ENCODE assay signal across 19 mouse cellular contexts in the genomic region with DNA sequence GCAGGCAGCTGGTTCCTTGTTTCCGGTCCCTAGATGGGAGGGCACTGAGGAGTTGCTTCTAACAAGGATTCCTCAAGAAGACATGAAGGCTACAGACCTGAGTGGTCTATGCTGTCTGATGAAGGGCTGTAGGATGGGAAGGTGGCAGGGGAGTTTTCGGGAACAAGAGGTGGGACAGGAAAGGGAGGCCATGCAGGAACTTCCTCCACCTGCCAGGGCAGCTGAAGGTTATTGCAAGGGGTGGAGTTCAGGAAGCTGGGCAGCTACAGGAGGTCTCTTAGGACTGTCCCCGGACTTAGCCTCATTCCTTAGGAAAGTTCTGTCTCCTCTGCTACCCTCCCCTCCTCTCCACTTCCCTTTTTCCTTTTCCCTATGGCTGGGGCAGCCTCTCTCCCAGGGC. TPM values are rescaled to one million over a fixed set of nuclear protein-coding genes. Genes with fewer than 3 reads are reported as not detected.
DNase-seq lines count a peak whose midpoint lies in the region; ATAC-seq and TF ChIP-seq lines count a peak whose summit lies in the region.
"Had no signal": no experiment of that assay in that cellular context is flagged by ENCODE, and none has a peak within 500 bp of the region (broad histone marks: within the 10 kb centered on the region; RNA-seq: fewer than 3 reads in every experiment).

No protein-coding gene starts in this region.

- H3K9me3 ChIP-seq in forebrain, embryonic 12.5 days, result no peaks in the 10 kb centered on the region
- no peaks in the 10 kb centered on the region for H3K9me3 ChIP-seq in forebrain, embryonic 13.5 days (replicated peaks)
- no peaks in the 10 kb centered on the region for H3K9me3 ChIP-seq in heart, embryonic 13.5 days
- no peaks in the 10 kb centered on the region for H3K9me3 ChIP-seq in heart, embryonic 10.5 days
- no peaks in the 10 kb centered on the region for H3K9me3 ChIP-seq in CH12.LX (replicated peaks; ENCODE audit: low read length)
- no peaks in the 10 kb centered on the region for H3K9me3 ChIP-seq in ES-E14 (ENCODE audit: control insufficient read depth, insufficient read depth, low read depth, low read length)
- H3K9me3 ChIP-seq: forebrain, embryonic 10.5 days; hindbrain, embryonic 13.5 days had no signal

- TF ChIP-seq CTCF in CH12.LX (conservative IDR thresholded peaks at IDR 0.05 in 1 of 2, IDR thresholded peaks at IDR 0.05 in 1 of 2; ENCODE audit: low read depth in 2 of 2, low read length in 2 of 2), result no peak

- peaks cover 42% of the 10 kb centered on the region for H3K27me3 ChIP-seq in forebrain, embryonic 12.5 days
- H3K27me3 ChIP-seq in forebrain, embryonic 13.5 days, result no peaks in the 10 kb centered on the region
- peaks cover 36% of the 10 kb centered on the region for H3K27me3 ChIP-seq in heart, embryonic 13.5 days (replicated peaks)
- peaks cover 42% of the 10 kb centered on the region for H3K27me3 ChIP-seq in heart, embryonic 10.5 days (ENCODE audit: insufficient read depth, poor library complexity, severe bottlenecking)
- H3K27me3 ChIP-seq in CH12.LX (replicated peaks), result peaks cover 2% of the 10 kb centered on the region

- H3K27ac ChIP-seq in forebrain, embryonic 12.5 days, result peak overlapping the region; percentile 60; the same call in 1 of the 2 replicates
- H3K27ac ChIP-seq in forebrain, embryonic 13.5 days, result no peak overlapping the region
- H3K27ac ChIP-seq in heart, embryonic 13.5 days (replicated peaks), result no peak overlapping the region
- H3K27ac ChIP-seq in heart, embryonic 10.5 days, result no peak overlapping the region
- H3K27ac ChIP-seq in CH12.LX (ENCODE audit: insufficient read depth, low read depth) (no peak overlapping the region), ES-E14 (ENCODE audit: insufficient read depth, low read depth, low read length, poor library complexity, severe bottlenecking) (peak overlapping the region; percentile 36; the same call in 1 of the 2 replicates)
- H3K27ac ChIP-seq: hindbrain, postnatal 0 days had no signal

- no peak overlapping the region for H3K4me2 ChIP-seq in forebrain, embryonic 12.5 days
- no peak overlapping the region for H3K4me2 ChIP-seq in forebrain, embryonic 13.5 days
- H3K4me2 ChIP-seq in heart, embryonic 13.5 days, result no peak overlapping the region
- peak overlapping the region; percentile 16; the same call in 1 of the 2 replicates for H3K4me2 ChIP-seq in CH12.LX (ENCODE audit: insufficient read depth, low read depth, poor library complexity, severe bottlenecking)
- H3K4me2 ChIP-seq: heart, embryonic 11.5 days; hindbrain, embryonic 13.5 days had no signal

- no peak for TF ChIP-seq POLR2A in CH12.LX (IDR thresholded peaks at IDR 0.05; ENCODE audit: low read depth, low read length)

- no peak overlapping the region for H3K4me3 ChIP-seq in forebrain, embryonic 12.5 days (replicated peaks)
- no peak overlapping the region for H3K4me3 ChIP-seq in forebrain, embryonic 13.5 days
- H3K4me3 ChIP-seq in heart, embryonic 13.5 days, result no peak overlapping the region
- no peak overlapping the region for H3K4me3 ChIP-seq in heart, embryonic 10.5 days
- H3K4me3 ChIP-seq in CH12.LX (replicated peaks in 1 of 3; ENCODE audit: low read depth in 2 of 3, low read length in 2 of 3, poor library complexity in 1 of 3) (no peak overlapping the region), ES-E14 (ENCODE audit: insufficient read depth in 1 of 2, low read depth in 1 of 2, low read length in 2 of 2, poor library complexity in 1 of 2, severe bottlenecking in 1 of 2) (no peak overlapping the region)
- H3K4me3 ChIP-seq: erythroblast, embryonic 14.5 days; forebrain, embryonic 10.5 days; hindbrain, embryonic 13.5 days had no signal

- dilution Hi-C loops in CH12.LX (cut with MboI; ENCODE audit: extremely low pct_ligation_motif_present, extremely low pct_unique_long_range_greater_than_20kb, low sequenced_read_pairs), result no loop called here

- no peak for TF ChIP-seq EP300 in CH12.LX (IDR thresholded peaks at IDR 0.05; ENCODE audit: low read length)

- in situ Hi-C loops in CH12.LX (cut with MboI; ENCODE audit: low pct_ligation_motif_present, low pct_unique_long_range_greater_than_20kb, low sequenced_read_pairs) (no loop called here), ES-E14 (cut with MboI; ENCODE audit: low sequenced_read_pairs in 2 of 2, unreplicated experiment in 2 of 2) (no loop called here)

- no peaks in the 10 kb centered on the region for H3K79me2 ChIP-seq in CH12.LX (replicated peaks; ENCODE audit: control insufficient read depth, extremely low read depth, insufficient read depth, poor library complexity, severe bottlenecking)

- no peak for TF ChIP-seq RAD21 in CH12.LX (IDR thresholded peaks at IDR 0.05; ENCODE audit: low read depth, low read length)

- 64% methylated on average over 3 of the region's 3 CpGs for WGBS in forebrain, embryonic 12.5 days
- 42% methylated on average over 3 of the region's 3 CpGs for WGBS in forebrain, embryonic 13.5 days
- WGBS in heart, embryonic 13.5 days, result 65% methylated on average over 3 of the region's 3 CpGs
- WGBS in heart, embryonic 10.5 days, result 58% methylated on average over 3 of the region's 3 CpGs

- ATAC-seq in forebrain, embryonic 12.5 days (ENCODE audit: low FRiP score), result no peak
- no peak for ATAC-seq in forebrain, embryonic 13.5 days
- no peak for ATAC-seq in heart, embryonic 13.5 days (ENCODE audit: extremely low read depth, insufficient number of reproducible peaks, low FRiP score, low TSS enrichment)
- ATAC-seq: forebrain, embryonic 16.5 days; hindbrain, postnatal 0 days had no signal

- no peak overlapping the region for H3K9ac ChIP-seq in forebrain, embryonic 12.5 days
- no peak overlapping the region for H3K9ac ChIP-seq in forebrain, embryonic 13.5 days
- peak overlapping the region; percentile 19; the same call in 1 of the 2 replicates for H3K9ac ChIP-seq in heart, embryonic 13.5 days
- no peak overlapping the region for H3K9ac ChIP-seq in CH12.LX (ENCODE audit: insufficient read depth, low read depth)
- H3K9ac ChIP-seq in ES-E14 (ENCODE audit: insufficient read depth, low read depth, low read length, poor library complexity, severe bottlenecking), result no peak overlapping the region
- H3K9ac ChIP-seq: hindbrain, embryonic 13.5 days had no signal

- DNase-seq in heart, embryonic 10.5 days (ENCODE audit: low spot score), result no peak
- DNase-seq in CH12.LX (ENCODE audit: extremely low read depth) (no peak), ES-E14 (ENCODE audit: low read depth, low spot score) (no peak)
- DNase-seq in urinary bladder, adult 18-20 months (ENCODE audit: low spot score in 2 of 2), result no peak
- DNase-seq in urinary bladder, postnatal 4 days (ENCODE audit: low spot score in 2 of 2), result no peak
- DNase-seq: adrenal gland, postnatal 14 days; cerebellum, adult 11-12 months; cerebellum, adult 9-11 months; cerebellum, postnatal 36 days; gastrocnemius, postnatal 10 days had no signal

- H3K36me3 ChIP-seq in forebrain, embryonic 12.5 days (replicated peaks), result no peaks in the 10 kb centered on the region
- no peaks in the 10 kb centered on the region for H3K36me3 ChIP-seq in forebrain, embryonic 13.5 days (ENCODE audit: poor library complexity, severe bottlenecking)
- H3K36me3 ChIP-seq in heart, embryonic 13.5 days, result no peaks in the 10 kb centered on the region
- H3K36me3 ChIP-seq in heart, embryonic 10.5 days, result no peaks in the 10 kb centered on the region
- H3K36me3 ChIP-seq in CH12.LX (replicated peaks in 1 of 2; ENCODE audit: control insufficient read depth in 1 of 2, insufficient read depth in 1 of 2, low read length in 1 of 2), result no peaks in the 10 kb centered on the region
- H3K36me3 ChIP-seq in ES-E14 (ENCODE audit: control insufficient read depth, insufficient read depth, low read length, poor library complexity, severe bottlenecking), result no peaks in the 10 kb centered on the region
- H3K36me3 ChIP-seq: forebrain, embryonic 10.5 days; hindbrain, embryonic 13.5 days had no signal

- H3K4me1 ChIP-seq in forebrain, embryonic 12.5 days, result peaks cover 52% of the 10 kb centered on the region
- peaks cover 79% of the 10 kb centered on the region for H3K4me1 ChIP-seq in forebrain, embryonic 13.5 days
- H3K4me1 ChIP-seq in heart, embryonic 13.5 days, result peaks cover 72% of the 10 kb centered on the region
- peaks cover 44% of the 10 kb centered on the region for H3K4me1 ChIP-seq in heart, embryonic 10.5 days
- H3K4me1 ChIP-seq in CH12.LX (ENCODE audit: control insufficient read depth in 1 of 2, insufficient read depth in 2 of 2) (peaks cover 21 to 63% of the 10 kb centered on the region in 2 experiments), ES-E14 (ENCODE audit: control insufficient read depth in 2 of 2, insufficient read depth in 2 of 2, low read length in 2 of 2, poor library complexity in 1 of 2) (peaks cover 3 to 38% of the 10 kb centered on the region in 2 experiments; a peak in 3 of 4 replicates)

RNA-seq across cellular contexts. Expression of gene Nfam1, which starts 5.7 kb away (rescaled TPM):
- 1.4 and 1.7 TPM in 2 replicates for polyA plus RNA-seq in forebrain, embryonic 12.5 days (2016; fragmentation: Nextera tagmentation; extraction: Ambion mirVana)
- 1.2 and 1.5 TPM in 2 replicates for polyA plus RNA-seq in forebrain, embryonic 13.5 days (2015; fragmentation: Nextera tagmentation; extraction: Ambion mirVana)
- polyA plus RNA-seq in heart, embryonic 13.5 days (2015; fragmentation: Nextera tagmentation; extraction: Ambion mirVana), result 2.0 and 2.1 TPM in 2 replicates
- 2.0 and 3.4 TPM in 2 replicates for polyA plus RNA-seq in heart, embryonic 10.5 days (2016; fragmentation: Nextera tagmentation; extraction: Ambion mirVana)
- total RNA-seq in CH12.LX (2012; rRNA removed), result 0.04 and 0.25 TPM in 2 replicates
- total RNA-seq in CH12.LX (2014; rRNA removed), result 0.20 and 0.23 TPM in 2 replicates
- polyA plus RNA-seq in CH12.LX (2012; ENCODE audit: insufficient read length, low read depth), result 0.74 and 0.81 TPM in 2 replicates
- total RNA-seq in ES-E14 (2012; rRNA removed), result 1.7 and 2.1 TPM in 2 replicates

RNA-seq across cellular contexts. Expression of gene Serhl, which starts 50.5 kb away (rescaled TPM):
- 36.0 and 45.4 TPM in 2 replicates for polyA plus RNA-seq in forebrain, embryonic 12.5 days (2016; fragmentation: Nextera tagmentation; extraction: Ambion mirVana)
- polyA plus RNA-seq in forebrain, embryonic 13.5 days (2015; fragmentation: Nextera tagmentation; extraction: Ambion mirVana), result 35.4 and 36.9 TPM in 2 replicates
- 61.0 and 62.8 TPM in 2 replicates for polyA plus RNA-seq in heart, embryonic 13.5 days (2015; fragmentation: Nextera tagmentation; extraction: Ambion mirVana)
- 57.6 and 75.6 TPM in 2 replicates for polyA plus RNA-seq in heart, embryonic 10.5 days (2016; fragmentation: Nextera tagmentation; extraction: Ambion mirVana)
- total RNA-seq in CH12.LX (2012; rRNA removed), result 48.8 and 59.5 TPM in 2 replicates
- 123 and 129 TPM in 2 replicates for total RNA-seq in CH12.LX (2014; rRNA removed)
- 52.0 and 57.6 TPM in 2 replicates for polyA plus RNA-seq in CH12.LX (2012; ENCODE audit: insufficient read length, low read depth)
- 16.3 and 16.4 TPM in 2 replicates for total RNA-seq in ES-E14 (2012; rRNA removed)

RNA-seq across cellular contexts. Expression of gene Tcf20, which starts 51.1 kb away (rescaled TPM):
- polyA plus RNA-seq in forebrain, embryonic 12.5 days (2016; fragmentation: Nextera tagmentation; extraction: Ambion mirVana), result 14.7 and 14.9 TPM in 2 replicates
- polyA plus RNA-seq in forebrain, embryonic 13.5 days (2015; fragmentation: Nextera tagmentation; extraction: Ambion mirVana), result 15.3 and 18.6 TPM in 2 replicates
- 4.6 and 4.8 TPM in 2 replicates for polyA plus RNA-seq in heart, embryonic 13.5 days (2015; fragmentation: Nextera tagmentation; extraction: Ambion mirVana)
- 4.0 and 6.0 TPM in 2 replicates for polyA plus RNA-seq in heart, embryonic 10.5 days (2016; fragmentation: Nextera tagmentation; extraction: Ambion mirVana)
- total RNA-seq in CH12.LX (2012; rRNA removed), result 47.2 and 49.2 TPM in 2 replicates
- total RNA-seq in CH12.LX (2014; rRNA removed), result 26.0 and 27.0 TPM in 2 replicates
- 28.5 and 29.0 TPM in 2 replicates for polyA plus RNA-seq in CH12.LX (2012; ENCODE audit: insufficient read length, low read depth)
- total RNA-seq in ES-E14 (2012; rRNA removed), result 128 and 143 TPM in 2 replicates

Comparison
In these comparisons a context has a peak if more than half of its experiments do, and no peak if none do; other contexts are left out.
1. H3K27ac ChIP-seq: peak in forebrain, embryonic 12.5 days (single experiment) and ES-E14 (single experiment); none in forebrain, embryonic 13.5 days (single experiment), heart, embryonic 13.5 days (single experiment), heart, embryonic 10.5 days (single experiment) and CH12.LX (single experiment).